Mouse (Mus musculus): Measurements from ENCODE around the gene Vmn1r172.
"Not testable (repeated sequence)": the region's sequence is repeated elsewhere in the genome, so short reads cannot be mapped to it uniquely, and the experiment has no call there.

Gene Vmn1r172

GRCm38 (mm10) chr7:23658016-23658415 is at the start of gene Vmn1r172:
Gene Vmn1r172, plus strand, starts transcription at chr7:23658316.
- DNase-seq (ENCODE audit: low read depth, low spot score), result no peak

GRCm38 (mm10) chr7:23630422-23630821 is 27.7 kb upstream of the Vmn1r172 start, which contains the start of gene Vmn1r171:
Gene Vmn1r171, plus strand, starts transcription at chr7:23630722.
- no peak for DNase-seq (ENCODE audit: low read depth, low spot score)

GRCm38 (mm10) chr7:23700403-23700802 is 42.3 kb downstream of the Vmn1r172 start, which contains the start of gene Vmn1r173:
Gene Vmn1r173, plus strand, starts transcription at chr7:23700703.
- DNase-seq (ENCODE audit: low read depth, low spot score), result not testable (repeated sequence)
